Mouse (Mus musculus): ENCODE measurements at regions not wholly inside any gene's neighbourhood (a gene's known extent, or its start where the extent isn't known, plus 50 kb on each side); places are given as distances from the start of the nearest gene placed in this dataset.

DNA sequence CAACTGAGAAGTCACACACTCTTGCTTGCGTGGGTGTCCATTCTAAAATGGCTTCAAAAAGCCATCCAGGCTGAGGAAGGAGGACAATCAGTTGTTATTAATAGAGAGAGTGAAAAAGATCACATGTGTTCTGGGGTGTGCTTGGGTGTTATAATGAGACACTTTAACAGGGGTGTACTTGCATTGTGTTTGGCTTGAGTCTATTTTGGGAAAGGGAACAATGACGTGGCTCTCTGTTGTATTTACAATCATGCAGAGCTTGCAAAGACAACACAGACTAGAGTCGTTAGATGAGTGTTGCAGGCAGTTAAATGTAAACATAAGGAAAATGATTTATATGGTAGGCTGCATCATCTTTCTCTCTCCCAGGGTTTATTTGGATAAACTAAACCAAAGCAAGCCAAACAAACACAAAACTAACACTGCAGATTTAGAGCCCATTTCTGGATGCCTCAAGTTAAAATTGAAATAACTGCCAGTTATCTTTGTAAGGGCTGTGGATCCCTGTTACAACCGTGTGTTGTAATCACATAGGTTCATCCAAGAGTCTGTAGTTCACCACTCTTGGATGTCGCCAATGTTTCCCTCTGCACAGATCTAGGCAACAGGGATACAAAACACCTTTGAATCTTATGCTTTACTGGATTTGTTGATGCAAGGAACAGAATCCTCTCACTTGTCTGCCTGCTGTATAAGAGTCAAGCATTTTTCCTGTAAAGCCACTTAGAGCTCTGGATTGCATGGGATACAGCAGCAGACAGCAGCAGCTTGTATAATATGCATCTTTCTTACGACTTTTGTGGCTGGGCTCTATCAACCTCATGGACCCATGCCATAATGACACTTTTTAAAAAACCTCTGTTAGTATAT lies 139.9 kb upstream of the Rgmb start:
- Histone ChIP-seq H3K27me3 (ENCODE audit: insufficient read depth, low read length) (no peaks in the 10 kb centered on the region), H3K4me1 (replicated peaks; ENCODE audit: low read depth, low read length) (no peaks in the 10 kb centered on the region), H3K9me3 (ENCODE audit: low read length) (no peaks in the 10 kb centered on the region), H3K36me3 (ENCODE audit: insufficient read depth, low read length) (no peaks in the 10 kb centered on the region), H3K4me3 (replicated peaks; ENCODE audit: low read length) (no peak overlapping the region)
- TF ChIP-seq CTCF (conservative IDR thresholded peaks at IDR 0.05; ENCODE audit: low read length) (no peak), NANOG (IDR thresholded peaks at IDR 0.05; ENCODE audit: borderline replicate concordance, low read length) (no peak), POU5F1 (IDR thresholded peaks at IDR 0.05; ENCODE audit: borderline replicate concordance, low read length) (no peak)

DNA sequence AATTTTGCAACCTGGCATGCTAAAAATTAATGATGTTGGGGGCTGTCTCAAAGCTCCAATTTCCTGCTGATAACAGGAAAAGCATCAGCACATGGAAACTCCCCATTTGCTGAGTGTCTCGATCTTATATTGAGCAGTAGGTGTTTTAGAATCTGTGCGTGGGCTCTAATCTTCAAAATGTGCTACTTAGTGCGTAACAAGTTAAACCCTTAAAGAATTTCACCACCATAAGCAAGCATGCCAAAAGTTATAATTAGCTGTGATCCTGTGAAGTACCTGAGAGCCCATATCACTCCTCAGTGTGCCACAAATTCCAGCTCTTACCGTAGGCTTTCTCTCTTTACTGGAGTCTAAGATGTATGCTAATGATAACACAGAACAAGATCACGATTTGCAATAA lies 137.5 kb upstream of the Rgmb start:
- TF ChIP-seq CTCF (conservative IDR thresholded peaks at IDR 0.05; ENCODE audit: low read length) (no peak), NANOG (IDR thresholded peaks at IDR 0.05; ENCODE audit: borderline replicate concordance, low read length) (no peak), POU5F1 (IDR thresholded peaks at IDR 0.05; ENCODE audit: borderline replicate concordance, low read length) (no peak)
- H3K36me3 ChIP-seq (ENCODE audit: insufficient read depth, low read length): no peaks in the 10 kb centered on the region
- no peaks in the 10 kb centered on the region for H3K9me3 ChIP-seq (ENCODE audit: low read length)
- H3K4me3 ChIP-seq (replicated peaks; ENCODE audit: low read length): no peak overlapping the region
- H3K4me1 ChIP-seq (replicated peaks; ENCODE audit: low read depth, low read length): no peaks in the 10 kb centered on the region
- H3K27me3 ChIP-seq (ENCODE audit: insufficient read depth, low read length): no peaks in the 10 kb centered on the region

DNA sequence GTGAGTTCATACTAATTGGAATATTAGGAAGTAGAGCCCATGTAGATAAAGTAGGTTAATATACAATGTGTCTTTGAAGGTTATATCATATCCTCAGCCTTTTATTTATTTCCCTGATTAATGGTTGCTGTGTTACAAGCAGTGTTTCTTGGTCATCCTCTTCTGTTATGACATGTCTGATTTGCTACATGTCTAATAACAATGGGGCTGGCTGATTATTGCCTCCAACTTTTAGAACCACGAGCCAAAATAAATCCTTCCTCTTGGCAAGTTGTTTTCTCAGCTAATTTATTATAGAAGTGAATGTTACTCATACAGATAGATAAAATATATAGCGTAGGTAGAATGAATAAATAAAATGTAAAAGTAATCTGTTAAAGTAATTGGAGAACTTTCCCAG lies 124.8 kb upstream of the Rgmb start:
- Histone ChIP-seq H3K4me3 (replicated peaks; ENCODE audit: low read length) (no peak overlapping the region), H3K4me1 (replicated peaks; ENCODE audit: low read depth, low read length) (no peaks in the 10 kb centered on the region), H3K27me3 (ENCODE audit: insufficient read depth, low read length) (no peaks in the 10 kb centered on the region), H3K9me3 (ENCODE audit: low read length) (no peaks in the 10 kb centered on the region; the same call in 1 of the 2 replicates), H3K36me3 (ENCODE audit: insufficient read depth, low read length) (no peaks in the 10 kb centered on the region)
- TF ChIP-seq POU5F1 (IDR thresholded peaks at IDR 0.05; ENCODE audit: borderline replicate concordance, low read length) (no peak), NANOG (IDR thresholded peaks at IDR 0.05; ENCODE audit: borderline replicate concordance, low read length) (no peak), CTCF (conservative IDR thresholded peaks at IDR 0.05; ENCODE audit: low read length) (no peak)

DNA sequence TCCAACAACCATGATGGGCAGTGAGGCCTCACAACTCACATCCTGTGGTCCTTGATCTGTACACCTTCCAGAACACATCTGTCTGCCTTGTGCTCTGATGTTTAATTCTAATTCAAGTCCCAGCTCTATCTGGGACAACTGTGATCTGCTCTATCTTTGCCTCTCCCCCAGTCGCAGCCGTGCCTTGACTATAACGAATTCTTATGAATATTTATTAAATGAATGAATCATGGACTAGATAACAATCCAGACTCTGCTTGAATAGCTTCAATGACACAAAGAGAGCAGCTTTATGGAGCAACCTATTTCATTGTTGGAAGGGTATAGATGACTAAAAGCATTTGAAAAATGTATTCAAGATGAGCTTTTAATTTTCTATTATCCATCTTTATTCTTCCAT lies 120.8 kb upstream of the Rgmb start:
- H3K36me3 ChIP-seq (ENCODE audit: insufficient read depth, low read length): no peaks in the 10 kb centered on the region
- no peak overlapping the region for H3K4me3 ChIP-seq (replicated peaks; ENCODE audit: low read length)
- TF ChIP-seq NANOG (IDR thresholded peaks at IDR 0.05; ENCODE audit: borderline replicate concordance, low read length): no peak
- TF ChIP-seq CTCF (conservative IDR thresholded peaks at IDR 0.05; ENCODE audit: low read length): no peak
- no peak for TF ChIP-seq POU5F1 (IDR thresholded peaks at IDR 0.05; ENCODE audit: borderline replicate concordance, low read length)
- no peaks in the 10 kb centered on the region for H3K27me3 ChIP-seq (ENCODE audit: insufficient read depth, low read length)
- H3K4me1 ChIP-seq (replicated peaks; ENCODE audit: low read depth, low read length): no peaks in the 10 kb centered on the region
- H3K9me3 ChIP-seq (ENCODE audit: low read length): no peaks in the 10 kb centered on the region; the same call in 1 of the 2 replicates

DNA sequence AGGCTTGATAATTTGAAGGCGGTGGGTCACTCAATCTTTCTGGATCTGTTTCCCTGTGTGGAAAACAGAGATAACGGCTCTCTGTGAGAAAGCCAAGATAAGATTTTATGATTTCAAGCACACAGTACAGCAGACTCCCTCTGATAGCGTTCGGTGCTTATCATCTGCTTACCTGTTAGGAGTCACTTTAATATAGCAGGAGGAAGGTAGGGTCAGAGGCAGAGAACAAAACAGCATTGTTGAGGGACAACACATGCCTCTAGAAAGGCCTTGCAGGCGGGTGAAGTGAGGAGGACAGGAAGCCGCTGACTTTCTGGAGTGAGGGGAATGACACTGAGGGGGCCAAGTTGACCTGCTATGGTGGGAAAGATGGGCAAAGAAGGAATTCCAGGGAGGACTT lies 118.9 kb upstream of the Rgmb start:
- Histone ChIP-seq H3K9me3 (ENCODE audit: low read length) (no peaks in the 10 kb centered on the region; the same call in 1 of the 2 replicates), H3K27me3 (ENCODE audit: insufficient read depth, low read length) (no peaks in the 10 kb centered on the region), H3K4me3 (replicated peaks; ENCODE audit: low read length) (no peak overlapping the region), H3K4me1 (replicated peaks; ENCODE audit: low read depth, low read length) (no peaks in the 10 kb centered on the region), H3K36me3 (ENCODE audit: insufficient read depth, low read length) (no peaks in the 10 kb centered on the region)
- TF ChIP-seq POU5F1 (IDR thresholded peaks at IDR 0.05; ENCODE audit: borderline replicate concordance, low read length) (no peak), NANOG (IDR thresholded peaks at IDR 0.05; ENCODE audit: borderline replicate concordance, low read length) (no peak), CTCF (conservative IDR thresholded peaks at IDR 0.05; ENCODE audit: low read length) (no peak)

DNA sequence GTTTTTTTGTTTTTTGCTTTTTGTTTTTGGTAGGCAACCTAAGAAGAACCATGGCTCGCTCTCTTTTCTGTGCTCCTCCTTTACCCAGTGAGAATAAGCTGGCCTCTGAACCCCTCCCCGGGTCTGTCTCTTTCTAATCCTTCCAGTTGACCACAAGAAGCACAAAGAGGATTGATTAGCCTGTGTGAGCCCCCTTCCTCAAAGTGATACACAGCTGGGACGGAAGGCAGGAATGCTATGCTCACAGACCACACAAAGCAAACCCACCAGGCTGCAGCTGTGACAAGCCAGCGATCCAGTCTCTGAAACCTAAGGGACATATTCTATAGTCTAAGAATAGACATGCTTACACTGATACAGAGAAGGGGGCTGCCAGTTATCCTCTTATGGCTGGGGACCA lies 111.5 kb upstream of the Rgmb start:
- no peak for TF ChIP-seq CTCF (conservative IDR thresholded peaks at IDR 0.05; ENCODE audit: low read length)
- no peak for TF ChIP-seq NANOG (IDR thresholded peaks at IDR 0.05; ENCODE audit: borderline replicate concordance, low read length)
- TF ChIP-seq POU5F1 (IDR thresholded peaks at IDR 0.05; ENCODE audit: borderline replicate concordance, low read length): no peak
- Histone ChIP-seq H3K4me1 (replicated peaks; ENCODE audit: low read depth, low read length) (no peaks in the 10 kb centered on the region), H3K9me3 (ENCODE audit: low read length) (no peaks in the 10 kb centered on the region), H3K36me3 (ENCODE audit: insufficient read depth, low read length) (no peaks in the 10 kb centered on the region), H3K4me3 (replicated peaks; ENCODE audit: low read length) (no peak overlapping the region), H3K27me3 (ENCODE audit: insufficient read depth, low read length) (no peaks in the 10 kb centered on the region)

DNA sequence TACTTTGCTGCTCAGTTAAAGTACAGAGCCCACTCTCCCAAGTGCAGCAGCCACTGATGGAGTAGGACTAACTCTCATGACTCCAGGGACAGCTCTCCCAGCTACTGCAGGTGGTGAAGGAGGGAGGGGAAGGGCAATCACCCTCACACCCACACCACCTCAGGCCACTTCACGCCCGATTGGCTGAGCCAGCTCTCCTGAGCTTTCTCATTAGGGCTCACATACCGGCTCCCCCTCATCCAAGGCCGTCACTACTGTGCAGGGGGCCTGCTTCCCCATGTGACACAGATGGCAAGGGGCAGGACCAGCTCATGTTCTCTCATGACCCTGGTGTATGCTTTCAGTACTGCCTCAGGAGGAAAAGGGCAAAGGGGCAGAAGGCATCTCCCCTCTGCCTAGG lies 87.8 kb upstream of the Rgmb start:
- no peaks in the 10 kb centered on the region for H3K27me3 ChIP-seq (ENCODE audit: insufficient read depth, low read length)
- no peaks in the 10 kb centered on the region for H3K36me3 ChIP-seq (ENCODE audit: insufficient read depth, low read length)
- H3K9me3 ChIP-seq (ENCODE audit: low read length): no peaks in the 10 kb centered on the region
- TF ChIP-seq CTCF (conservative IDR thresholded peaks at IDR 0.05; ENCODE audit: low read length): no peak
- TF ChIP-seq NANOG (IDR thresholded peaks at IDR 0.05; ENCODE audit: borderline replicate concordance, low read length): no peak
- no peak for TF ChIP-seq POU5F1 (IDR thresholded peaks at IDR 0.05; ENCODE audit: borderline replicate concordance, low read length)
- no peaks in the 10 kb centered on the region for H3K4me1 ChIP-seq (replicated peaks; ENCODE audit: low read depth, low read length)
- H3K4me3 ChIP-seq (replicated peaks; ENCODE audit: low read length): no peak overlapping the region

DNA sequence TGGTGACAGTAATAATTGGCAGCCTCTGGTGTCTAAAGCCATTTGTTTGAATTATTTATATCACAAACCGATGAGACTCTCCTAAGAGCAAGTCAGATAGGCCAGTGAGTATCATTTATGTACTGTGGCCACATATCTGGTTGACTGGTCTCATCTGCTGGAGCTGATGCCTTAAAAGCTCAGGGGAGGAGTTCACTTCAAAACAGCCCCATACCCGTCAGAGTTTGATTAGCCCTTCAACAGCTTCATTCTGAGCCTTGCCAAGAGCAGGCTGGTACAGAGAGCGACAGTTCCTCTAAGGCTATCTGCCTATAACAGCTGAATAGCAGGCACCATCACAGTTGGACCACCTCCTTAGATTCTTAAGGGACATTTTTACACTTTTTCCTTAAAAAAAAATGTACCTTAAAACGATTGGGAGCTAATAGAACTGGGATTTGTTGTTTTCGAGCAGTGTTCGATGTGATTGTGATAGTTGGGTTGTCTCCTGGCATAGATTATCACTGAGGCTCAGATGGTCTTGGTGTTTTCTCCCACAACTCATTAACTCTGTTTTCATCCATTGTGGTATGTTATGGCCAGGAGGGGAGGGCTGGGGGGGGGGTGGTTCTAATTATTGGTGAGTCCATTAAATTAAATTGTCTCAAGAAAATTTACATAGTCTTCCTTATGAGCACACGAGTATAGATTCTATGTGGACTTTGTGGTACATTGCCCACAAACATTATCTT lies 68.0 kb upstream of the Rgmb start:
- H3K4me1 ChIP-seq (replicated peaks; ENCODE audit: low read depth, low read length): no peaks in the 10 kb centered on the region
- no peaks in the 10 kb centered on the region for H3K9me3 ChIP-seq (ENCODE audit: low read length)
- no peak for TF ChIP-seq NANOG (IDR thresholded peaks at IDR 0.05; ENCODE audit: borderline replicate concordance, low read length)
- TF ChIP-seq POU5F1 (IDR thresholded peaks at IDR 0.05; ENCODE audit: borderline replicate concordance, low read length): no peak
- TF ChIP-seq CTCF (conservative IDR thresholded peaks at IDR 0.05; ENCODE audit: low read length): no peak
- H3K27me3 ChIP-seq (ENCODE audit: insufficient read depth, low read length): no peaks in the 10 kb centered on the region
- H3K4me3 ChIP-seq (replicated peaks; ENCODE audit: low read length): no peak overlapping the region
- no peaks in the 10 kb centered on the region for H3K36me3 ChIP-seq (ENCODE audit: insufficient read depth, low read length)

Measured in E14TG2a.4 (cell line).